Mouse (Mus musculus): ENCODE data around the gene Adam15. TPM values are rescaled to one million over a fixed set of nuclear protein-coding genes. Genes with fewer than 3 reads are reported as not detected.

Adam15 gene
- polyA plus RNA-seq, 1 experiment from 2014 or later: 23.3 TPM

DNA sequence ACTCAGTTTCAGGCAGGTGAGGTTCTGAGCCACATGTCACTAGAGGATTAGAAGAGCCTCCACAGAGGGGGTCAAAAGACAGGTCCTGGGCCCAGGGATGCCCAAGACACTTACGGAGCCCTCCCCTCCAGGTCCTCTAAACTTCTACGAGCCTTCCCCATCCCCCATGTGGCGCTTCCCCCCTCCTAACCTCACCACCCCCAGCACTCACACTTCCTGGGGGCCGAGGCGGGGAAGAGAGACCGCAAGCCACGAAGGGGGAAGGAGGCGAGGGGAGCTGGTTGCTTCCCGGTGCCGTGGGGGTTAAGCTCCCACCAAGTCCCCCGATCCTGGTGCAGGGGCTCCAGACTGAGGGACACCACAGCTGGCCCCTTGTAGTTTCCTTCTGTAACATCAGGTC is 35.7 kb upstream of the Adam15 start:
- no peak overlapping the region for H3K4me2 ChIP-seq
- H3K27me3 ChIP-seq (ENCODE audit: control insufficient read depth, insufficient read depth, low read length): no peaks in the 10 kb centered on the region
- no peak overlapping the region for H3K27ac ChIP-seq (ENCODE audit: low read depth, low read length)
- WGBS (ENCODE audit: insufficient replicate concordance): 37% methylated on average over 11 of the region's 11 CpGs
- H3K9me3 ChIP-seq (replicated peaks; ENCODE audit: control insufficient read depth, low read length): no peaks in the 10 kb centered on the region
- H3K4me3 ChIP-seq (ENCODE audit: low read depth, low read length): no peak overlapping the region
- no peaks in the 10 kb centered on the region for H3K36me3 ChIP-seq (ENCODE audit: control insufficient read depth, insufficient read depth, low read length)
- peaks cover 12% of the 10 kb centered on the region for H3K4me1 ChIP-seq (ENCODE audit: control insufficient read depth, insufficient read depth, low read length)
- ATAC-seq (replicated peaks; ENCODE audit: insufficient number of reproducible peaks, low FRiP score, low TSS enrichment): no peak
- H3K9ac ChIP-seq (ENCODE audit: low read depth, low read length): no peak overlapping the region

DNA sequence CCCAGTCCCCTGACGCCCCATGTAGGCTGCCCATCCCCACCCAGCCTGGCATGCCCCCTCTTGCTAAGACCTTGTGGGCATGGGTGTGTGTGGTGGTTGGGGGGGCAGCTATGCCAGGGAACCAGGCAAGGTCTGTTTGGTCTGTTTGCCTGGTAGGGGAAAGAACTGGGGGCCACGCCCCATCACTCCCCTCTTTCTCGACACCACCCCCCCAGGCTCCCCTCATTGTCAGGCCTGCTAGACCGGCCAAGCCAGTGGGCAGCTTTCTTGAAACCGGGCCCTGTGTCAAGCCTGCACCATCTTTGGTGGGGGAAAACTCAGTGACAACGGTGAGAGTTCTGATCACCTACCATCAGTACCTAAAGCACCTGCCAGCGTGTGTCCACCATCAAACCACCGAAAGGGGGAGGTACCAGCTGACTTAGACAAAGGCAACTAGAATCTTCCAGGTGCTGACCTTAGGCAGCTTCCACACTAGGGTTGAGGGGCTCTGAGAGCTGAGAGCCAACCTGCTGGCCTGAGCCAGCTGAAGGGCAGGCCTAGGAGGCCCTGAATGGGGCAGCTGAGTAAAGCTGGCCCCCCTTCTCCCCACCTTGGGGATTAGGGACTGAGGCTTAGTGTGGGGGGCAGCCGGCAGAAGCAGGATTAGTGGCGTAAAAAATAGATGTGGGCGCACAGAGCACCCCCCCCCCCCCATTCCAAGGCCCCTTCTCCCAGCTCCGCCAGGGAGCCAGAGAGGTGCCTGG is 34.7 kb upstream of the Adam15 start:
- Histone ChIP-seq H3K4me3 (ENCODE audit: low read depth, low read length) (no peak overlapping the region), H3K27ac (ENCODE audit: low read depth, low read length) (no peak overlapping the region), H3K36me3 (ENCODE audit: control insufficient read depth, insufficient read depth, low read length) (no peaks in the 10 kb centered on the region), H3K4me1 (ENCODE audit: control insufficient read depth, insufficient read depth, low read length) (peaks cover 7% of the 10 kb centered on the region; the same call in 1 of the 2 replicates), H3K9ac (ENCODE audit: low read depth, low read length) (no peak overlapping the region), H3K9me3 (replicated peaks; ENCODE audit: control insufficient read depth, low read length) (no peaks in the 10 kb centered on the region), H3K4me2 (no peak overlapping the region), H3K27me3 (ENCODE audit: control insufficient read depth, insufficient read depth, low read length) (no peaks in the 10 kb centered on the region)
- ATAC-seq (replicated peaks; ENCODE audit: insufficient number of reproducible peaks, low FRiP score, low TSS enrichment): no peak
- WGBS (ENCODE audit: insufficient replicate concordance): 72% methylated on average over 12 of the region's 12 CpGs

DNA sequence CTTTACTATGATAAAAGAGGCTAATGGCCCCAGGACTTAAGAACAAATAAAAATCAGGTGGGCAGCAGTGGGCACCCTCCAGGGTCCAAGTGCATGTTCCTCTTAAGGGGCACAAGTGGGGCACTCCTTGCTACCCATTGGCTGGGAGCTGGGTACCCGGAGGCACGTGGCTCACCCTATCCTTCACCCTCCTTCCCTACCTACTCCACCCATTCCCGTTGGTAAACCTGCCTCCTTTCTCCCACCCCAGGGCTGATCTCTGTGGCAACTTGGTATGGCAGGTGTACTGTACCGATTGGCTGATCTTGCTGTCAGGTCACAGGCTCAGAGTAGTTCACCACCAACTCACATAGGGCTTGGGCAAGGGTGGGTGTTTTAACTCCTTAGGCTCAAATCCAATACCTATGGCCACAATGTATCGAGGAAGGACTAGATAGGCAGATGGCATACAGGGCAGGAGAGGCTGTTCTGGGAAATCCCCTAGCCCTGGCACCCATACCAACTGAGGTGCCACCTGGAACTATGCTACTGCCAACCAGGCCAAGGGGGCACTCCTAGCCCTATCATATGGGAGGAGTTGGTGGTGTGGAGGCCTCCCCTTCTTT is 34.0 kb upstream of the Adam15 start:
- Histone ChIP-seq H3K4me3 (ENCODE audit: low read depth, low read length) (no peak overlapping the region), H3K9me3 (replicated peaks; ENCODE audit: control insufficient read depth, low read length) (no peaks in the 10 kb centered on the region), H3K4me1 (ENCODE audit: control insufficient read depth, insufficient read depth, low read length) (peaks cover 10% of the 10 kb centered on the region; the same call in 1 of the 2 replicates), H3K27me3 (ENCODE audit: control insufficient read depth, insufficient read depth, low read length) (no peaks in the 10 kb centered on the region), H3K9ac (ENCODE audit: low read depth, low read length) (no peak overlapping the region), H3K4me2 (no peak overlapping the region), H3K27ac (ENCODE audit: low read depth, low read length) (no peak overlapping the region), H3K36me3 (ENCODE audit: control insufficient read depth, insufficient read depth, low read length) (no peaks in the 10 kb centered on the region)
- WGBS (ENCODE audit: insufficient replicate concordance): 72% methylated on average over 5 of the region's 5 CpGs
- no peak for ATAC-seq (replicated peaks; ENCODE audit: insufficient number of reproducible peaks, low FRiP score, low TSS enrichment)

DNA sequence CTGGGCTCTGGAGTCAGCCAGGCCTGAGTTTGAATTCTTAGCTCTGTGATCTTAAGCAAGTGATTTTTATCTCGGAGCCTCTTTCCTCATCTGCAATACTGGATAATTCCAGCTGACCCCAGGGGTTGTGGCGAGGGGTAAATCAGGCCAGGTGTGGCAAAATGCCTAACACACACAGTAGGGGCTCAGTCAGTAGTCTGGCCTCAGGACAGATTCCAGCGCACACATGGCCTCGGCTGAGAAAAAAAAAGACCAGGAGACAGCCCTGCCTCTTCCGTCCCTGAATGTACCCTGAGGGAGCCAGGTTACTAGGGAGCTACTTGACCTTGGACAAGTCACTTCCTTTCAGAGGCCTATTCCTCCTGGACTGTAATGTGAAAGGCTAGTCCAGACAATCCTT is 33.2 kb upstream of the Adam15 start:
- no peaks in the 10 kb centered on the region for H3K9me3 ChIP-seq (replicated peaks; ENCODE audit: control insufficient read depth, low read length)
- peaks cover 15% of the 10 kb centered on the region; the same call in 1 of the 2 replicates for H3K4me1 ChIP-seq (ENCODE audit: control insufficient read depth, insufficient read depth, low read length)
- H3K27ac ChIP-seq (ENCODE audit: low read depth, low read length): no peak overlapping the region
- no peak overlapping the region for H3K4me3 ChIP-seq (ENCODE audit: low read depth, low read length)
- H3K36me3 ChIP-seq (ENCODE audit: control insufficient read depth, insufficient read depth, low read length): no peaks in the 10 kb centered on the region
- H3K27me3 ChIP-seq (ENCODE audit: control insufficient read depth, insufficient read depth, low read length): no peaks in the 10 kb centered on the region
- no peak overlapping the region for H3K4me2 ChIP-seq
- 69% methylated on average over 5 of the region's 5 CpGs for WGBS (ENCODE audit: insufficient replicate concordance)
- ATAC-seq (replicated peaks; ENCODE audit: insufficient number of reproducible peaks, low FRiP score, low TSS enrichment): no peak
- H3K9ac ChIP-seq (ENCODE audit: low read depth, low read length): no peak overlapping the region

DNA sequence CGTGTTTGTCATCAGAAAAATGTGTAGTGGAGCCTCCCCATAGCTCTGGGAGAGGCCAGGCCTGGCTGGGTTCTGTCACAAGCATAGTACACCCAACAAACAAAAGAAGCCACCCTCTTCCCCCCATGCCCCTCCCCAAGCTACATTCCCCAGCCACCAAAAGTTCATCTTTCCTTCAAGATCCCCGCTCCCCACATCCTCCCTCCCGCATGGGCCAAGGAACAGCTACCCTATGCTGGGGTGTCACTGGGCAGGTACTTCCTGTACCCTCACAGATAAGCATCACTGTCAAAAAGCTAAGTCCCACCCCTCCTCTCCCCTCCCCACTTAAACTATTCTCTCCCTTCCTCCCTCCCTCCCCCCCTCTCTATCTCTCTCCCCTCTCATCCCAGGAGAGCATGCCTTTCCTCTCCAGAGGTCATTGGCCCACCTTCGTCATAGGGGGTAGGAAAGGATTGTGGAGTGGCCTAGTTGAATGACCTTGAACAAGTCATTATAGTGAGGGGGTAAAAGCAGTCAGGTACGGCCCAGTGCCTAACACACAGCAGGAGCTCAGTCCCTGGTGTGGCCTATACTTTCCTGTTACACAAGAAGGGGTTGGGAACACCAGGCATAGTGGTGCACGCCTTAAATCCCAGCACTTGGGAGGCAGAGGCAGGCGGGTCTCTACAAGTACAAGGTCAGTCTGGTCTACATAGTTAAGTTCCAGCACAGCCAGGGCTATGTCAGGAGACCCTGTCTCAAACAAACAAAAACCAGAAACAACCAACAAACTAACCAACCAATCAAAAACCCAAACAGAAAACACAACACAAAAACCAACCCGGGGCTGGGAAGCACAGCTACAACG is 32.5 kb upstream of the Adam15 start:
- H3K4me2 ChIP-seq: no peak overlapping the region
- no peaks in the 10 kb centered on the region for H3K27me3 ChIP-seq (ENCODE audit: control insufficient read depth, insufficient read depth, low read length)
- no peak for ATAC-seq (replicated peaks; ENCODE audit: insufficient number of reproducible peaks, low FRiP score, low TSS enrichment)
- H3K4me1 ChIP-seq (ENCODE audit: control insufficient read depth, insufficient read depth, low read length): peaks cover 19% of the 10 kb centered on the region; the same call in 1 of the 2 replicates
- no peak overlapping the region for H3K9ac ChIP-seq (ENCODE audit: low read depth, low read length)
- no peaks in the 10 kb centered on the region for H3K36me3 ChIP-seq (ENCODE audit: control insufficient read depth, insufficient read depth, low read length)
- no peak overlapping the region for H3K27ac ChIP-seq (ENCODE audit: low read depth, low read length)
- no peaks in the 10 kb centered on the region for H3K9me3 ChIP-seq (replicated peaks; ENCODE audit: control insufficient read depth, low read length)
- 85% methylated on average over 9 of the region's 9 CpGs for WGBS (ENCODE audit: insufficient replicate concordance)
- no peak overlapping the region for H3K4me3 ChIP-seq (ENCODE audit: low read depth, low read length)

DNA sequence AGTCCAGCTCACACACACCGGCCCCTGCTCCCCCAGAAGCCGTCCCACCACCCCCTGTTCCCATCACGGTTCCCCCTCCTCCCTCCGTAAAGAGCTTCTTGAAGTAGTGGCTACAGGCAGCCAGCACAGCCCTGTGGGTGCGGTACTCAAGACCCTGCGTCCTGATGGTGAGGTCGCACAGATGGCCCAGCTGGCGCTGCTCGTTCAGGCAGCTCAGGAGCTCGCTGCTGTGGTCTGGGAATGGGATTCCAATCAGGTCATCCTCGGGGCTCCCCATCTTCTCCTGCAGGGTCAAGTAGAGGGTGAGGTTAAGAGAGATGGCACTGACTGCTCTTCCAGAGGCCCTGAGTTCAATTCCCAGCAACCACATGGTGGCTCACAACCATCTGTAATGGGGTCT is 31.4 kb upstream of the Adam15 start:
- Histone ChIP-seq H3K4me3 (ENCODE audit: low read depth, low read length) (no peak overlapping the region), H3K4me1 (ENCODE audit: control insufficient read depth, insufficient read depth, low read length) (peaks cover 16% of the 10 kb centered on the region; the same call in 1 of the 2 replicates), H3K36me3 (ENCODE audit: control insufficient read depth, insufficient read depth, low read length) (no peaks in the 10 kb centered on the region), H3K4me2 (no peak overlapping the region), H3K27me3 (ENCODE audit: control insufficient read depth, insufficient read depth, low read length) (no peaks in the 10 kb centered on the region), H3K27ac (ENCODE audit: low read depth, low read length) (no peak overlapping the region), H3K9ac (ENCODE audit: low read depth, low read length) (no peak overlapping the region), H3K9me3 (replicated peaks; ENCODE audit: control insufficient read depth, low read length) (no peaks in the 10 kb centered on the region)
- 81% methylated on average over 11 of the region's 11 CpGs for WGBS (ENCODE audit: insufficient replicate concordance)
- ATAC-seq (replicated peaks; ENCODE audit: insufficient number of reproducible peaks, low FRiP score, low TSS enrichment): no peak

DNA sequence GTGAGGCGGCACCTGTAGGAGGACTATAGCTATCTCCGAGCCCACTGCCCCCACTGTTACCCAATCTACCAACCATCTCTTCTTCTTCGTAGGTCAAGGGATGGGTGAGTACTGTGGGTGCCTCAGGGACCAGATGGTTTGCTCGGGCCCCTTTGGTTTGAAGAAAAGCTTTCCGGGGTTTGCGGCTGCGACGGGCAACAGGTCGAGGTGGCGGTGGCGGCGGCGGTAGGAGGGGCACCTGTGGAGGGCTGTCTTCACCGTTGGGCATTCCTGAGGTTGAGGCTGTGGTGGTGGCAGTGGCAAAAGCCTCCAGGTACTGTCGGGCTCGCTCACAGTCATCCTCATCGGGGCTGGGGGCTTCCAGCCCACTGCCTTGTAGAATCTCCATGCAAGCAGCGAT is 30.9 kb upstream of the Adam15 start:
- Histone ChIP-seq H3K9me3 (replicated peaks; ENCODE audit: control insufficient read depth, low read length) (no peaks in the 10 kb centered on the region), H3K9ac (ENCODE audit: low read depth, low read length) (no peak overlapping the region), H3K4me1 (ENCODE audit: control insufficient read depth, insufficient read depth, low read length) (peaks cover 16% of the 10 kb centered on the region; the same call in 1 of the 2 replicates), H3K27ac (ENCODE audit: low read depth, low read length) (no peak overlapping the region), H3K4me2 (no peak overlapping the region), H3K36me3 (ENCODE audit: control insufficient read depth, insufficient read depth, low read length) (no peaks in the 10 kb centered on the region), H3K4me3 (ENCODE audit: low read depth, low read length) (no peak overlapping the region), H3K27me3 (ENCODE audit: control insufficient read depth, insufficient read depth, low read length) (no peaks in the 10 kb centered on the region)
- no peak for ATAC-seq (replicated peaks; ENCODE audit: insufficient number of reproducible peaks, low FRiP score, low TSS enrichment)
- WGBS (ENCODE audit: insufficient replicate concordance): 90% methylated on average over 18 of the region's 18 CpGs

DNA sequence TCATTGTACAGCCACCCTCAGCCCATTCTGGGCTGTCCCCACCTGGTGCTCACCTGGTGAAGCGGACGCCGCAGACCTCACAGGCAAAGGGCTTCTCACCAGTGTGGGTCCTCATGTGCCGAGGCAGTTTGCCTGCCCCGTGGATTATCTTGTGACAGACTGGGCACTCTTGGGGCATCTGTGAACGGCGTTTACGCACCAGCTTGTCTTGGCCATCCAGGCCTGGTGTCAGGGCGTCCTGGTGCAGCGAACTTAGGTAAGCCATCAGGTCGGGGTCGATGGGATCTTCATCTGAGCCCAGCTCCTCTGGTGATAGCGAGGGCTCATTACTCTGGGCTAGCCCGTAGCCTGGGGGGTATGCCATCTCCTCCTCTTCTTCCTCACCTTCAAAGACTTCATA is 30.5 kb upstream of the Adam15 start:
- WGBS (ENCODE audit: insufficient replicate concordance): 91% methylated on average over 14 of the region's 14 CpGs
- no peak overlapping the region for H3K27ac ChIP-seq (ENCODE audit: low read depth, low read length)
- no peaks in the 10 kb centered on the region for H3K36me3 ChIP-seq (ENCODE audit: control insufficient read depth, insufficient read depth, low read length)
- peaks cover 16% of the 10 kb centered on the region; the same call in 1 of the 2 replicates for H3K4me1 ChIP-seq (ENCODE audit: control insufficient read depth, insufficient read depth, low read length)
- no peak overlapping the region for H3K9ac ChIP-seq (ENCODE audit: low read depth, low read length)
- no peak for ATAC-seq (replicated peaks; ENCODE audit: insufficient number of reproducible peaks, low FRiP score, low TSS enrichment)
- H3K4me3 ChIP-seq (ENCODE audit: low read depth, low read length): no peak overlapping the region
- H3K9me3 ChIP-seq (replicated peaks; ENCODE audit: control insufficient read depth, low read length): no peaks in the 10 kb centered on the region
- H3K4me2 ChIP-seq: no peak overlapping the region
- no peaks in the 10 kb centered on the region for H3K27me3 ChIP-seq (ENCODE audit: control insufficient read depth, insufficient read depth, low read length)
